Mouse (Mus musculus): ENCODE measurements around the gene N4bp2l2. TPM values are rescaled to one million over a fixed set of nuclear protein-coding genes. Genes with fewer than 3 reads are reported as not detected.
"Not testable (repeated sequence)": the region's sequence is repeated elsewhere in the genome, so short reads cannot be mapped to it uniquely, and the experiment has no call there.

Gene N4bp2l2
- total and polyA plus RNA-seq, 3 experiments: 53.1 to 84.4 (median 80.0) TPM

DNA sequence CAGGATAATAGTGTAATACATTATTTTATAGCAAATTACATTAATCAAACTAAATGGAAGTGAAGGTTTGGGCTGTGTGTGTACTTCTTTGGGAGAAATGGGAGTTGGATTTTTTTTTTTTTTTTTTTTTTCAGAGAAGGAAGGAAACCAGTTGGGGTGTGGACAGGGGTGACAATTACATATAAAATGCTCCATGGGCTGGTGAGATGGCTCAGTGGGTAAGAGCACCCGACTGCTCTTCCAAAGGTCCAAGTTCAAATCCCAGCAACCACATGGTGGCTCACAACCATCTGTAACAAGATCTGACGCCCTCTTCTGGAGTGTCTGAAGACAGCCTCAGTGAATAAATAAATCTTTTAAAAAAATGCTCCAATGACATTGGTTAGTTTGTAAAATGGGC, 13.4 kb downstream of the N4bp2l2 start:
- no peaks in the 10 kb centered on the region for H3K27me3 ChIP-seq (replicated peaks)
- H3K9me3 ChIP-seq (replicated peaks; ENCODE audit: low read length): no peaks in the 10 kb centered on the region
- no peak overlapping the region for H3K4me2 ChIP-seq (ENCODE audit: insufficient read depth, low read depth, poor library complexity, severe bottlenecking)
- peaks cover 0 to 27% of the 10 kb centered on the region in 2 experiments; a peak in 2 of 4 replicates for H3K4me1 ChIP-seq (ENCODE audit: control insufficient read depth in 1 of 2, insufficient read depth in 2 of 2)
- no peak overlapping the region for H3K4me3 ChIP-seq (replicated peaks in 1 of 3; ENCODE audit: low read depth in 2 of 3, low read length in 2 of 3, poor library complexity in 1 of 3)
- peaks cover 70% of the 10 kb centered on the region for H3K79me2 ChIP-seq (replicated peaks; ENCODE audit: control insufficient read depth, extremely low read depth, insufficient read depth, poor library complexity, severe bottlenecking)
- dilution Hi-C loops (cut with MboI; ENCODE audit: extremely low pct_ligation_motif_present, extremely low pct_unique_long_range_greater_than_20kb, low sequenced_read_pairs): no loop called here
- H3K27ac ChIP-seq (ENCODE audit: insufficient read depth, low read depth): no peak overlapping the region
- H3K9ac ChIP-seq (ENCODE audit: insufficient read depth, low read depth): no peak overlapping the region
- no peak for DNase-seq (ENCODE audit: extremely low read depth)
- in situ Hi-C loops (cut with MboI; ENCODE audit: low pct_ligation_motif_present, low pct_unique_long_range_greater_than_20kb, low sequenced_read_pairs): no loop called here
- TF ChIP-seq SMC3 (IDR thresholded peaks at IDR 0.05; ENCODE audit: low read depth, low read length) (no peak), ZNF384 (IDR thresholded peaks at IDR 0.05; ENCODE audit: low read depth, low read length) (peak; percentile 55; the same call in 1 of the 2 replicates)
- peaks cover 9 to 55% of the 10 kb centered on the region in 2 experiments for H3K36me3 ChIP-seq (replicated peaks in 1 of 2; ENCODE audit: control insufficient read depth in 1 of 2, insufficient read depth in 1 of 2, low read length in 1 of 2)

DNA sequence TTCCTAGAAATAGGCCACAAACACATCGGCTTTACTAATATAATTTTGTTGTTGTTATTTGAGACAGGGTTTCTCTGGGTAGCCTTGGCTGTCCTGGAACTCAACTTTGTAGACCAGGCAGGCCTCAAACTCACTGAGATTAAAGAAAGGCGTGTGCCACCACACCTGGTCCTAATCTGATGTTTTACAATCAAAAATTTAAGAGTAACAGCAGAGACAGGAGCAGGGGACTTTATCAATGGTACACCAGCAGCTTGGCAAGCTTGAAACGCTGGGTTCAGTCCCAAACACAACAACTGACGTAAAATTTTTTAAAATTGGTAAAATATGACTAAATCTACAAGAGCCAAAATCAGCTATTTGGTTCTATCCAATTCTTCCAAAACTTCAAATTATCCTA, 21.1 kb downstream of the N4bp2l2 start:
- H3K36me3 ChIP-seq (replicated peaks in 1 of 2; ENCODE audit: control insufficient read depth in 1 of 2, insufficient read depth in 1 of 2, low read length in 1 of 2): peaks cover 23 to 69% of the 10 kb centered on the region in 2 experiments
- H3K27ac ChIP-seq (ENCODE audit: insufficient read depth, low read depth): no peak overlapping the region
- H3K9me3 ChIP-seq (replicated peaks; ENCODE audit: low read length): no peaks in the 10 kb centered on the region
- H3K9ac ChIP-seq (ENCODE audit: insufficient read depth, low read depth): no peak overlapping the region
- dilution Hi-C loops (cut with MboI; ENCODE audit: extremely low pct_ligation_motif_present, extremely low pct_unique_long_range_greater_than_20kb, low sequenced_read_pairs) (no loop called here), in situ Hi-C loops (cut with MboI; ENCODE audit: low pct_ligation_motif_present, low pct_unique_long_range_greater_than_20kb, low sequenced_read_pairs) (loop anchor here (10.0 kb wide), 1 partner anchor 110 kb away; no protein-coding TSS in a partner anchor)
- H3K4me2 ChIP-seq (ENCODE audit: insufficient read depth, low read depth, poor library complexity, severe bottlenecking): no peak overlapping the region
- no peaks in the 10 kb centered on the region for H3K27me3 ChIP-seq (replicated peaks)
- no peak for TF ChIP-seq ELF1 (IDR thresholded peaks at IDR 0.05; ENCODE audit: low read depth, low read length)
- no peak for TF ChIP-seq MYC (IDR thresholded peaks at IDR 0.05; ENCODE audit: low read depth, low read length)
- no peak for TF ChIP-seq NRF1 (IDR thresholded peaks at IDR 0.05; ENCODE audit: low read depth, low read length)
- TF ChIP-seq E2F4 (IDR thresholded peaks at IDR 0.05; ENCODE audit: insufficient replicate concordance, low read depth, low read length): no peak
- TF ChIP-seq NELFE (IDR thresholded peaks at IDR 0.05; ENCODE audit: low read depth, low read length): no peak
- no peak for TF ChIP-seq MAFK (IDR thresholded peaks at IDR 0.05; ENCODE audit: insufficient replicate concordance, low read length)
- TF ChIP-seq RAD21 (IDR thresholded peaks at IDR 0.05; ENCODE audit: low read depth, low read length): no peak
- no peak for TF ChIP-seq TCF12 (IDR thresholded peaks at IDR 0.05; ENCODE audit: low read depth, low read length)
- TF ChIP-seq POLR2AphosphoS2 (IDR thresholded peaks at IDR 0.05; ENCODE audit: low read depth, low read length): no peak
- TF ChIP-seq HCFC1 (IDR thresholded peaks at IDR 0.05; ENCODE audit: low read depth, low read length): no peak
- TF ChIP-seq CHD1 (IDR thresholded peaks at IDR 0.05; ENCODE audit: low read depth, low read length): no peak
- DNase-seq (ENCODE audit: extremely low read depth): no peak
- H3K4me3 ChIP-seq (replicated peaks in 1 of 3; ENCODE audit: low read depth in 2 of 3, low read length in 2 of 3, poor library complexity in 1 of 3): no peak overlapping the region
- H3K79me2 ChIP-seq (replicated peaks; ENCODE audit: control insufficient read depth, extremely low read depth, insufficient read depth, poor library complexity, severe bottlenecking): peaks cover 28% of the 10 kb centered on the region
- H3K4me1 ChIP-seq (ENCODE audit: control insufficient read depth in 1 of 2, insufficient read depth in 2 of 2): no peaks in the 10 kb centered on the region

DNA sequence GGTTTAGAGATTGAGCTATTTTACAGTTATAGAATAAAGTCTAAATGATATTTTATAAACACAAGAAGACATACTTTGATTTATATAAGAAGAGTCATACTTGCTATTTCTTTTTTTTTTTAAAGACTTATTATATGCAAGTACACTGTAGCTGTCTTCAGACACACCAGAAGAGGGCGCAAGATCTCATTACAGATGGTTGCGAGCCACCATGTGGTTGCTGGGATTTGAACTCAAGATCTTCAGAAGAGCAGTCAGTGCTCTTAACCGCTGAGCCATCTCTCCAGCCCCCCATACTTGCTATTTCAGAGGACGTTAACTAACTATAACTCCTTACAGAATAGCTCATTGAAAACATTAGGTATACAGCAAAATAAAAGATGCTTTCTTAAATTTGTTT, 22.6 kb downstream of the N4bp2l2 start:
- H3K4me3 ChIP-seq (replicated peaks in 1 of 3; ENCODE audit: low read depth in 2 of 3, low read length in 2 of 3, poor library complexity in 1 of 3); H3K9ac ChIP-seq (ENCODE audit: insufficient read depth, low read depth); H3K4me2 ChIP-seq (ENCODE audit: insufficient read depth, low read depth, poor library complexity, severe bottlenecking); H3K4me1 ChIP-seq (ENCODE audit: control insufficient read depth in 1 of 2, insufficient read depth in 2 of 2); H3K9me3 ChIP-seq (replicated peaks; ENCODE audit: low read length); dilution Hi-C loops (cut with MboI; ENCODE audit: extremely low pct_ligation_motif_present, extremely low pct_unique_long_range_greater_than_20kb, low sequenced_read_pairs); H3K27me3 ChIP-seq (replicated peaks); H3K27ac ChIP-seq (ENCODE audit: insufficient read depth, low read depth); DNase-seq (ENCODE audit: extremely low read depth): not testable (repeated sequence)
- peaks cover 21% of the 10 kb centered on the region for H3K79me2 ChIP-seq (replicated peaks; ENCODE audit: control insufficient read depth, extremely low read depth, insufficient read depth, poor library complexity, severe bottlenecking)
- TF ChIP-seq ZNF384 (IDR thresholded peaks at IDR 0.05; ENCODE audit: low read depth, low read length): 0 out of 2 replicates have a peak, but pooled peaks have one; percentile 9
- peak in 1 of 2 experiments; percentile 12; a peak in 1 of 4 replicates for TF ChIP-seq CTCF (conservative IDR thresholded peaks at IDR 0.05 in 1 of 2, IDR thresholded peaks at IDR 0.05 in 1 of 2; ENCODE audit: low read depth in 2 of 2, low read length in 2 of 2)
- in situ Hi-C loops (cut with MboI; ENCODE audit: low pct_ligation_motif_present, low pct_unique_long_range_greater_than_20kb, low sequenced_read_pairs): loop anchor here (10.0 kb wide), 1 partner anchor 109 kb away; no protein-coding TSS in a partner anchor
- peaks cover 19 to 65% of the 10 kb centered on the region in 2 experiments for H3K36me3 ChIP-seq (replicated peaks in 1 of 2; ENCODE audit: control insufficient read depth in 1 of 2, insufficient read depth in 1 of 2, low read length in 1 of 2)
